Mouse (Mus musculus): Measurements from ENCODE around the gene Gm42906. TPM values are rescaled to one million over a fixed set of nuclear protein-coding genes. Genes with fewer than 3 reads are reported as not detected.

The Gm42906 gene
- polyA plus RNA-seq, 1 experiment = not detected

DNA sequence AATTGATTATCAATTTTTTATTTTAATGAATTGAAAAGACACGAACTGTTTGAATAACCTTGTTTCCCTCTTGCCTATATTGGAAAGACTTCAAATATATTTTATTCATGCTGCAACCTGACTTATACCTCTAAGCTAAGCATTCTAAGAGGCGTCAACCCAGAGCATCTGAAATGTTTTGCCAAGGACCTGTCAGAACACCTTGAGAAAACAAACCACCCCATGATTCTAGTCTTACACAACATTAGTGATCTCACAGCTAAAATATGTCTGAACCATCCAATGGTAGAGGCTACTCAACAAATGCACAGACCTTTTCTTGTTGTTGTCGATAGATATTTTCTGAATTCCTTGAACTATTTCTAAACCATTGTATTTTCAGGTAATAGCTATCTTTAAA, 20.5 kb downstream of the Gm42906 start:
- Histone ChIP-seq H3K27me3 (ENCODE audit: control insufficient read depth, insufficient read depth, low read length) (no peaks in the 10 kb centered on the region), H3K27ac (ENCODE audit: insufficient read depth, low read depth, low read length) (no peak overlapping the region), H3K4me1 (ENCODE audit: control insufficient read depth, insufficient read depth, insufficient read length, low read length) (peaks cover 8% of the 10 kb centered on the region; the same call in 1 of the 2 replicates), H3K4me3 (ENCODE audit: low read depth, low read length) (no peak overlapping the region), H3K36me3 (ENCODE audit: control insufficient read depth, insufficient read depth, low read length) (no peaks in the 10 kb centered on the region)
- WGBS = 88% methylated on average over 3 of the region's 3 CpGs
- TF ChIP-seq CTCF (IDR thresholded peaks at IDR 0.05; ENCODE audit: extremely low read depth, insufficient read length, insufficient replicate concordance, low read depth, low read length) (no peak), POLR2A (IDR thresholded peaks at IDR 0.05; ENCODE audit: low read depth, low read length) (no peak)

DNA sequence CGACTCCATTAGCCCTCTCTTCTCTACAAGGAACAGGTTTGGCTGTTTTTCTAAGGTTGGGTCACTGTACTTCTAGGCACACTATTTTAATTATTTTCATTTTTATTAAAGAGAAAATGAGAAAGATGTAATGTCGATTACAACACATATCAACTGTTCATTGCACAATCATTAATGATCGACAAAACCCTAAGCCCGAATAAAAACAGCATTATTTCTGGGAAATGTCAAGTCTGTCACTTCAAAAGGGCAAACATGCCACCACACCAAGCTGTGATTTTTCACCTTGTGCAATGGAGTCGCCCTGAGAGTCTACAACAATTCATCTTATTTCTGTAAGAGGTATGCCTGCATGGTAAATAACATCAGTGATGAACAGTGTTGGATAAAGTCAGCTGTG, 21.7 kb downstream of the Gm42906 start:
- peaks cover 7% of the 10 kb centered on the region; the same call in 1 of the 2 replicates for H3K4me1 ChIP-seq (ENCODE audit: control insufficient read depth, insufficient read depth, insufficient read length, low read length)
- no peak overlapping the region for H3K4me3 ChIP-seq (ENCODE audit: low read depth, low read length)
- TF ChIP-seq CTCF (IDR thresholded peaks at IDR 0.05; ENCODE audit: extremely low read depth, insufficient read length, insufficient replicate concordance, low read depth, low read length) = no peak
- no peak for TF ChIP-seq POLR2A (IDR thresholded peaks at IDR 0.05; ENCODE audit: low read depth, low read length)
- WGBS = 39% methylated on average over 5 of the region's 5 CpGs
- H3K27ac ChIP-seq (ENCODE audit: insufficient read depth, low read depth, low read length) = no peak overlapping the region
- H3K27me3 ChIP-seq (ENCODE audit: control insufficient read depth, insufficient read depth, low read length) = no peaks in the 10 kb centered on the region
- H3K36me3 ChIP-seq (ENCODE audit: control insufficient read depth, insufficient read depth, low read length) = no peaks in the 10 kb centered on the region

GRCm38 (mm10) chr5:151405314-151405903, 22.6 kb downstream of the Gm42906 start:
- no peaks in the 10 kb centered on the region for H3K27me3 ChIP-seq (ENCODE audit: control insufficient read depth, insufficient read depth, low read length)
- H3K27ac ChIP-seq (ENCODE audit: insufficient read depth, low read depth, low read length) = peak overlapping the region; percentile 21; the same call in 1 of the 2 replicates
- peaks cover 4% of the 10 kb centered on the region; the same call in 1 of the 2 replicates for H3K4me1 ChIP-seq (ENCODE audit: control insufficient read depth, insufficient read depth, insufficient read length, low read length)
- H3K4me3 ChIP-seq (ENCODE audit: low read depth, low read length) = no peak overlapping the region
- TF ChIP-seq CTCF (IDR thresholded peaks at IDR 0.05; ENCODE audit: extremely low read depth, insufficient read length, insufficient replicate concordance, low read depth, low read length) (no peak), POLR2A (IDR thresholded peaks at IDR 0.05; ENCODE audit: low read depth, low read length) (no peak)
- H3K36me3 ChIP-seq (ENCODE audit: control insufficient read depth, insufficient read depth, low read length) = no peaks in the 10 kb centered on the region
- 30% methylated on average over 8 of the region's 8 CpGs for WGBS

DNA sequence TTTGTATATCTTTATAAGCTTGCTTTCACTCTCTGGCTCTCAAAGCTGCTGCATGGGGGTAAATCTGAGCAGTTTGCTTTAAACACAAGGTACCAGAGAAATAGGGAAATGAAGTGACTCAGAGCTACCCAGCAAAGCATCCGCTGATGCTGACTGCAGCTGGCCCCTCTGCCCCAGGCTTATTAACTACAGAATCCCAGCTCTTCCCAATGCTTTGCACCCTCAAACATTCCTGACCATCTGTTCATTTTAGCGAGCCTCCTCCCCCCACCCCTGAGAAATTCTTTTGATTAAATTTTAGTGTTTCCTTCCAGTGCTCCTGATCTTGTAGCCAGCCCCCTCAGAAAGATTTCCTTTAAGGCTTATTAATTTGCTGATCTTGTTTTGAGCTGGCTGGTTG, 24.4 kb downstream of the Gm42906 start:
- Histone ChIP-seq H3K4me3 (ENCODE audit: low read depth, low read length) (no peak overlapping the region), H3K27me3 (ENCODE audit: control insufficient read depth, insufficient read depth, low read length) (no peaks in the 10 kb centered on the region), H3K27ac (ENCODE audit: insufficient read depth, low read depth, low read length) (no peak overlapping the region), H3K36me3 (ENCODE audit: control insufficient read depth, insufficient read depth, low read length) (no peaks in the 10 kb centered on the region), H3K4me1 (ENCODE audit: control insufficient read depth, insufficient read depth, insufficient read length, low read length) (0 out of 2 replicates have a peak, but pooled peaks cover 2% of the 10 kb centered on the region)
- 70% methylated on average over 2 of the region's 2 CpGs for WGBS
- TF ChIP-seq CTCF (IDR thresholded peaks at IDR 0.05; ENCODE audit: extremely low read depth, insufficient read length, insufficient replicate concordance, low read depth, low read length) = no peak
- TF ChIP-seq POLR2A (IDR thresholded peaks at IDR 0.05; ENCODE audit: low read depth, low read length) = no peak

- H3K36me3 ChIP-seq (ENCODE audit: control insufficient read depth, insufficient read depth, low read length) = no peaks in the 10 kb centered on the region
- H3K4me1 ChIP-seq (ENCODE audit: control insufficient read depth, insufficient read depth, insufficient read length, low read length) = 0 out of 2 replicates have a peak, but pooled peaks cover under 1% of the 10 kb centered on the region
- 75% methylated on average over 2 of the region's 2 CpGs for WGBS
Measured at GRCm38 (mm10) chr5:151400557-151400944, 27.4 kb downstream of the Gm42906 start.

GRCm38 (mm10) chr5:151399918-151400556, 27.9 kb downstream of the Gm42906 start:
- Histone ChIP-seq H3K4me1 (ENCODE audit: control insufficient read depth, insufficient read depth, insufficient read length, low read length) (no peaks in the 10 kb centered on the region), H3K4me3 (ENCODE audit: low read depth, low read length) (no peak overlapping the region), H3K36me3 (ENCODE audit: control insufficient read depth, insufficient read depth, low read length) (no peaks in the 10 kb centered on the region), H3K27me3 (ENCODE audit: control insufficient read depth, insufficient read depth, low read length) (no peaks in the 10 kb centered on the region), H3K27ac (ENCODE audit: insufficient read depth, low read depth, low read length) (no peak overlapping the region)
- 49% methylated on average over 7 of the region's 7 CpGs for WGBS
- TF ChIP-seq CTCF (IDR thresholded peaks at IDR 0.05; ENCODE audit: extremely low read depth, insufficient read length, insufficient replicate concordance, low read depth, low read length) = no peak
- TF ChIP-seq POLR2A (IDR thresholded peaks at IDR 0.05; ENCODE audit: low read depth, low read length) = no peak

More at GRCm38 (mm10) chr5:151400557-151400944, 27.4 kb downstream of the Gm42906 start:
- H3K27ac ChIP-seq (ENCODE audit: insufficient read depth, low read depth, low read length) = no peak overlapping the region
- TF ChIP-seq POLR2A (IDR thresholded peaks at IDR 0.05; ENCODE audit: low read depth, low read length) (no peak), CTCF (IDR thresholded peaks at IDR 0.05; ENCODE audit: extremely low read depth, insufficient read length, insufficient replicate concordance, low read depth, low read length) (no peak)
- no peak overlapping the region for H3K4me3 ChIP-seq (ENCODE audit: low read depth, low read length)
- H3K27me3 ChIP-seq (ENCODE audit: control insufficient read depth, insufficient read depth, low read length) = no peaks in the 10 kb centered on the region

DNA sequence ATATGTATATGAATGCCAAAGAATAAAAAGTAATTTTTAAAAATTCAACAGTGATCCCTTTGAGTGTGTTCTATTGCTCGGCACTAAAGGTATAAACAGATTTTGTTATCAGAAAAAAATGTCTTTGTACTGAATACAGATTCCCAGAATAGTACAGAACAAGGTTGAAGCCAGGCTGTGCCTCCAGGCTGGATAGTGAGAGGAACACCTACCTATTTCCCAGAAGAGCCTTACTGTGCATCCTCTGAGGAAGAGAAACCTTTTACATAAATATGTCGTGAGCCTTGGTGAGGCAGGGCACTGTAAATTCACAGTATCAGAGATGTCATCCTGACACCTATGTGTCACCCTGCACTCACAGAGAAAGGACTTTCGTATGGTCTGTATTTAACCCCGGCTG, 31.8 kb downstream of the Gm42906 start:
- H3K27me3 ChIP-seq (ENCODE audit: control insufficient read depth, insufficient read depth, low read length) = no peaks in the 10 kb centered on the region
- no peak overlapping the region for H3K27ac ChIP-seq (ENCODE audit: insufficient read depth, low read depth, low read length)
- WGBS = 89% methylated on average over 4 of the region's 4 CpGs
- 0 out of 2 replicates have a peak, but pooled peaks cover 1% of the 10 kb centered on the region for H3K36me3 ChIP-seq (ENCODE audit: control insufficient read depth, insufficient read depth, low read length)
- no peak for TF ChIP-seq POLR2A (IDR thresholded peaks at IDR 0.05; ENCODE audit: low read depth, low read length)
- TF ChIP-seq CTCF (IDR thresholded peaks at IDR 0.05; ENCODE audit: extremely low read depth, insufficient read length, insufficient replicate concordance, low read depth, low read length) = no peak
- peaks cover 6% of the 10 kb centered on the region; the same call in 1 of the 2 replicates for H3K4me1 ChIP-seq (ENCODE audit: control insufficient read depth, insufficient read depth, insufficient read length, low read length)
- no peak overlapping the region for H3K4me3 ChIP-seq (ENCODE audit: low read depth, low read length)
